Mouse (Mus musculus) heart, adult 2 months (tissue): Measurements from ENCODE around the gene Nap1l5.

ENCODE experiments used
- CTCF ChIP-seq: fragments of 200-600 bp; IDR thresholded peaks from 2 replicates; pipeline ENCODE4 v1.8.1; 2022; ENCODE audit warnings: antibody characterized with exemption, mild to moderate bottlenecking, moderate library complexity
- EP300 ChIP-seq: fragments of 200-500 bp; IDR thresholded peaks from 2 replicates; pipeline ENCODE4 v1.6.1; 2011; ENCODE audit warnings: low read depth, low read length, control low read depth; ENCODE audit not compliant: insufficient read depth

DNA sequence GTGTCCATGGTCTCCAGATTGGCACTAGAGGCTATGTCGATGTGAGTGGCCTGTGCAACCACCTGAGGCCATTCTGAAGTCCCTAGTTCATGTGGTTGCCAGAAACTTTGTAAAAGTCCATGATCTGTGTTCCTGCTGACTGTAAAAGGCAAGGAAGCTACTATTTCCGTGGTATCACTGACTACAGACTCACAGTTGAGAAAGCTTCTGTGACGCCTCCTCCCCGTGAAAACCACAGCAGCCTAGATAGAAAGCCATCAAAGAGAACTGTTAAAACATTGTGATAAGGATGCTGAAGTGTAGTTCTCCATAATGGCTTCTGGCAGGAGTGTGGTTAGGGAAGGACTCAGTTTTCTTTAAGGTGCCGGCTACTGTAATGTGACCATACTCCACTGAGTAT lies 26.0 kb downstream of the Nap1l5 start:
- TF ChIP-seq CTCF (no peak), EP300 (no peak)
